Mouse (Mus musculus): ENCODE data around the gene Ndufaf5. TPM values are rescaled to one million over a fixed set of nuclear protein-coding genes. Genes with fewer than 3 reads are reported as not detected.

Gene Ndufaf5
- polyA plus RNA-seq, 1 experiment from 2014 or later = 16.8 TPM

- no peaks in the 10 kb centered on the region for H3K27me3 ChIP-seq (ENCODE audit: control insufficient read depth, insufficient read depth, low read length)
- H3K9me3 ChIP-seq (ENCODE audit: control insufficient read depth, low read length) = no peaks in the 10 kb centered on the region
- 68% methylated on average over 2 of the region's 2 CpGs for WGBS
- no peaks in the 10 kb centered on the region for H3K4me1 ChIP-seq (replicated peaks; ENCODE audit: control insufficient read depth, insufficient read depth)
- TF ChIP-seq CTCF (IDR thresholded peaks at IDR 0.05; ENCODE audit: low read depth) = no peak
- TF ChIP-seq EP300 (optimal IDR thresholded peaks at IDR 0.05) = no peak
- no peak overlapping the region for H3K4me3 ChIP-seq (ENCODE audit: low read depth, low read length)
- no peak for DNase-seq (ENCODE audit: low spot score)
- H3K4me2 ChIP-seq (replicated peaks; ENCODE audit: low read depth) = no peak overlapping the region
- H3K9ac ChIP-seq (ENCODE audit: low read length) = no peak overlapping the region
- no peak for ATAC-seq (ENCODE audit: low FRiP score, low TSS enrichment)
- H3K36me3 ChIP-seq (ENCODE audit: control insufficient read depth, insufficient read depth, low read length) = no peaks in the 10 kb centered on the region
- H3K27ac ChIP-seq (replicated peaks) = no peak overlapping the region
These were observed 45.0 kb downstream of the Ndufaf5 start for GRCm38 (mm10) chr2:140215415-140215814.

- Histone ChIP-seq H3K4me3 (ENCODE audit: low read depth, low read length) (no peak overlapping the region), H3K9ac (ENCODE audit: low read length) (no peak overlapping the region), H3K4me2 (replicated peaks; ENCODE audit: low read depth) (no peak overlapping the region), H3K27ac (replicated peaks) (no peak overlapping the region), H3K4me1 (replicated peaks; ENCODE audit: control insufficient read depth, insufficient read depth) (no peaks in the 10 kb centered on the region), H3K9me3 (ENCODE audit: control insufficient read depth, low read length) (no peaks in the 10 kb centered on the region), H3K27me3 (ENCODE audit: control insufficient read depth, insufficient read depth, low read length) (no peaks in the 10 kb centered on the region), H3K36me3 (ENCODE audit: control insufficient read depth, insufficient read depth, low read length) (no peaks in the 10 kb centered on the region)
- ATAC-seq (ENCODE audit: low FRiP score, low TSS enrichment) (no peak), DNase-seq (ENCODE audit: low spot score) (no peak)
- WGBS = 68% methylated on average over 1 of the region's 1 CpGs
- no peak for TF ChIP-seq CTCF (IDR thresholded peaks at IDR 0.05; ENCODE audit: low read depth)
- TF ChIP-seq EP300 (optimal IDR thresholded peaks at IDR 0.05) = no peak
These were observed 45.5 kb downstream of the Ndufaf5 start for GRCm38 (mm10) chr2:140215965-140216364.

DNA sequence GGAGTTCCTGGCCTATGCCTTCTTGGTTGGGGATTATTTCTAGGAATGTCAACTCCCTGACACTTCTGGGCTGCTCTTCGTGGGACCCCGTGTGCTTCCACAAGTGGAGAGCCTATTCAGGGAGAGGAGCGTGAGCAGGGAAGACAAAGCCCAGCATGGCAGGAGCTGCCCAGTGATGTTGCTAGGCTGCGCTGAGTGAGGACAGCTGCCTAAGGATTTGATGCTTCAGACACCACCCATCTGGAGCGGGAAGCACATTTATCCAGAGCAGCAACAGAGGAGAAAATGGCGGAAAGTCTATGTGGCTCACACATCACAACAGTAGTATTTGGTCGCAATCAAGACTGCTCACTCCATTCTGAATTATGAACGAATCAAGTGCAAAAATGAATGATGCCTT, 49.9 kb downstream of the Ndufaf5 start:
- H3K27me3 ChIP-seq (ENCODE audit: control insufficient read depth, insufficient read depth, low read length) = no peaks in the 10 kb centered on the region
- WGBS = 66% methylated on average over 8 of the region's 8 CpGs
- DNase-seq (ENCODE audit: low spot score) = no peak
- H3K4me1 ChIP-seq (replicated peaks; ENCODE audit: control insufficient read depth, insufficient read depth) = no peaks in the 10 kb centered on the region
- H3K4me2 ChIP-seq (replicated peaks; ENCODE audit: low read depth) = no peak overlapping the region
- H3K9me3 ChIP-seq (ENCODE audit: control insufficient read depth, low read length) = no peaks in the 10 kb centered on the region
- TF ChIP-seq CTCF (IDR thresholded peaks at IDR 0.05; ENCODE audit: low read depth) = no peak
- H3K27ac ChIP-seq (replicated peaks) = no peak overlapping the region
- no peak overlapping the region for H3K4me3 ChIP-seq (ENCODE audit: low read depth, low read length)
- no peak for ATAC-seq (ENCODE audit: low FRiP score, low TSS enrichment)
- no peak overlapping the region for H3K9ac ChIP-seq (ENCODE audit: low read length)
- no peaks in the 10 kb centered on the region for H3K36me3 ChIP-seq (ENCODE audit: control insufficient read depth, insufficient read depth, low read length)

DNA sequence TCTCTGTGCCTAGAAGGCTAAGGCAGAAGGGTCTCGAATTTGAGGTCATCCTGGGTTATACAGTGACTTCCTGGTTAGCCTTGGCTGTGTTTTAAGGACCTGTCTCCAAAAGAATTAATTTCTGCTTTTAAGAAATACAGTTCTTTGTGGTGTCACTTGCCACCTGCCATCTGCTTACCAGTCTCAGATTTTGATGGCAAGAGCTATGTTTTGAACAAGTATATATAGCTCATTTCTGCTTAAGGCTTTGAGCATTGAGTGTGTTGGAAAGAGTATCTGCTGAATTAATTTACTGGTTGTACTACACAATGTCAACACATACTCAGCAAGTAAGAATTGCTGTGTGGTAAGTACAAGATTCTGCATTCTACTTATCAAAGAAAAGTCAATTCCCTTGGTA, 59.8 kb downstream of the Ndufaf5 start:
- ATAC-seq (ENCODE audit: low FRiP score, low TSS enrichment) (no peak), DNase-seq (ENCODE audit: low spot score) (no peak)
- Histone ChIP-seq H3K9ac (ENCODE audit: low read length) (no peak overlapping the region), H3K4me3 (ENCODE audit: low read depth, low read length) (no peak overlapping the region), H3K27ac (replicated peaks) (no peak overlapping the region), H3K9me3 (ENCODE audit: control insufficient read depth, low read length) (no peaks in the 10 kb centered on the region), H3K4me2 (replicated peaks; ENCODE audit: low read depth) (no peak overlapping the region), H3K4me1 (replicated peaks; ENCODE audit: control insufficient read depth, insufficient read depth) (no peaks in the 10 kb centered on the region), H3K27me3 (ENCODE audit: control insufficient read depth, insufficient read depth, low read length) (no peaks in the 10 kb centered on the region), H3K36me3 (ENCODE audit: control insufficient read depth, insufficient read depth, low read length) (no peaks in the 10 kb centered on the region)
- 53% methylated on average over 1 of the region's 1 CpGs for WGBS
- no peak for TF ChIP-seq EP300 (optimal IDR thresholded peaks at IDR 0.05)
- no peak for TF ChIP-seq CTCF (IDR thresholded peaks at IDR 0.05; ENCODE audit: low read depth)

DNA sequence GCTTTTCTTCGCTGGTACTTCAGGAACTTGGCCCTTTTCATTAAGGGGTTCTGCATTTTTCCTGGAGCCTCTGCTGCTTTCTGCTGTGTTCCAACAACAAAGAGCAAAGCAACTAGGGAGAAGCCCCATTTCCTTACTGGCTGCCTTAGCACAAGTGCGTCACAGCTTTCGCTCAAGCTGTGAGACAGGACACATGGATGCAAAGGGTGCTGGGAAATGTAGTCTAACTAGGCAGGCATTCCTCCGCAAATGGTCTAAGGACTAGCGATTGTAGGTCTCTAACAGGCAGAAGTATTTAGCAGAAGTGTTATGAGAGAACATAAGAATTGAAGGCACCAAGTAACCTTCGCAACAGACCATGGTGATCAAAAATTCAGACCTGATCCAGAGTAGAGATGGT, 66.8 kb downstream of the Ndufaf5 start:
- ATAC-seq (ENCODE audit: low FRiP score, low TSS enrichment) = no peak
- Histone ChIP-seq H3K36me3 (ENCODE audit: control insufficient read depth, insufficient read depth, low read length) (no peaks in the 10 kb centered on the region), H3K4me1 (replicated peaks; ENCODE audit: control insufficient read depth, insufficient read depth) (no peaks in the 10 kb centered on the region), H3K9me3 (ENCODE audit: control insufficient read depth, low read length) (no peaks in the 10 kb centered on the region), H3K4me3 (ENCODE audit: low read depth, low read length) (no peak overlapping the region), H3K9ac (ENCODE audit: low read length) (no peak overlapping the region), H3K27me3 (ENCODE audit: control insufficient read depth, insufficient read depth, low read length) (no peaks in the 10 kb centered on the region), H3K27ac (replicated peaks) (no peak overlapping the region), H3K4me2 (replicated peaks; ENCODE audit: low read depth) (no peak overlapping the region)
- 56% methylated on average over 6 of the region's 6 CpGs for WGBS
- TF ChIP-seq EP300 (optimal IDR thresholded peaks at IDR 0.05) (no peak), CTCF (IDR thresholded peaks at IDR 0.05; ENCODE audit: low read depth) (no peak)
- no peak for DNase-seq (ENCODE audit: low spot score)

GRCm38 (mm10) chr2:140242398-140242797, 71.9 kb downstream of the Ndufaf5 start:
- Histone ChIP-seq H3K36me3 (ENCODE audit: control insufficient read depth, insufficient read depth, low read length) (no peaks in the 10 kb centered on the region), H3K9me3 (ENCODE audit: control insufficient read depth, low read length) (no peaks in the 10 kb centered on the region), H3K27ac (replicated peaks) (no peak overlapping the region), H3K4me1 (replicated peaks; ENCODE audit: control insufficient read depth, insufficient read depth) (no peaks in the 10 kb centered on the region), H3K4me2 (replicated peaks; ENCODE audit: low read depth) (no peak overlapping the region), H3K9ac (ENCODE audit: low read length) (no peak overlapping the region), H3K27me3 (ENCODE audit: control insufficient read depth, insufficient read depth, low read length) (no peaks in the 10 kb centered on the region), H3K4me3 (ENCODE audit: low read depth, low read length) (no peak overlapping the region)
- no peak for TF ChIP-seq EP300 (optimal IDR thresholded peaks at IDR 0.05)
- TF ChIP-seq CTCF (IDR thresholded peaks at IDR 0.05; ENCODE audit: low read depth) = no peak
- DNase-seq (ENCODE audit: low spot score) = no peak
- 73% methylated on average over 5 of the region's 5 CpGs for WGBS
- no peak for ATAC-seq (ENCODE audit: low FRiP score, low TSS enrichment)
